Mouse (Mus musculus) mouse embryonic stem cell (cell line): ENCODE results near the gene 4933407L21Rik.

Experiments
- in situ Hi-C, 2 experiments: fragments of 300-500 bp; cut with MboI; formaldehyde crosslinking; loops; 1 replicate in 1 of 2; 3 replicates in 1 of 2; pipeline ENCODE4 v1.14.3; 2019 to 2020; ENCODE audit warnings: low sequenced_read_pairs in 2 of 2, low pct_unique_long_range_greater_than_20kb in 1 of 2, mixed read lengths in 1 of 2; ENCODE audit not compliant: unreplicated experiment in 1 of 2

4933407L21Rik gene

GRCm38 (mm10) chr1:85908754-85909590 is 19.3 kb upstream of the 4933407L21Rik start:
- in situ Hi-C loops = no loop called here

- in situ Hi-C loops = no loop called here
Observed at GRCm38 (mm10) chr1:85913078-85913755, 15.1 kb upstream of the 4933407L21Rik start.

- in situ Hi-C loops = no loop called here
Observed at GRCm38 (mm10) chr1:85915890-85916289, 12.4 kb upstream of the 4933407L21Rik start.

GRCm38 (mm10) chr1:85916830-85917450 is 11.3 kb upstream of the 4933407L21Rik start:
- in situ Hi-C loops = no loop called here

GRCm38 (mm10) chr1:85919621-85920020 is 8.7 kb upstream of the 4933407L21Rik start:
- in situ Hi-C loops = no loop called here

- in situ Hi-C loops = no loop called here
Observed at GRCm38 (mm10) chr1:85921725-85922124, 6.6 kb upstream of the 4933407L21Rik start.

- in situ Hi-C loops = no loop called here
Observed at GRCm38 (mm10) chr1:85922127-85922864, 6.0 kb upstream of the 4933407L21Rik start.

GRCm38 (mm10) chr1:85922865-85923211 is 5.4 kb upstream of the 4933407L21Rik start:
- in situ Hi-C loops = no loop called here

- in situ Hi-C loops = no loop called here
Observed at GRCm38 (mm10) chr1:85925183-85925582, 3.1 kb upstream of the 4933407L21Rik start.

- in situ Hi-C loops = no loop called here
Observed at GRCm38 (mm10) chr1:85928688-85929065, 394 bp downstream of the 4933407L21Rik start.

- in situ Hi-C loops = no loop called here
Observed at GRCm38 (mm10) chr1:85929406-85929805, 1.1 kb downstream of the 4933407L21Rik start.

GRCm38 (mm10) chr1:85931170-85931569 is 2.9 kb downstream of the 4933407L21Rik start:
- in situ Hi-C loops = no loop called here

- in situ Hi-C loops = no loop called here
Observed at GRCm38 (mm10) chr1:85933226-85933625, 4.9 kb downstream of the 4933407L21Rik start.

GRCm38 (mm10) chr1:85933631-85934465 is 5.6 kb downstream of the 4933407L21Rik start:
- in situ Hi-C loops = no loop called here

GRCm38 (mm10) chr1:85934560-85934959 is 6.3 kb downstream of the 4933407L21Rik start:
- in situ Hi-C loops = no loop called here

GRCm38 (mm10) chr1:85935148-85935852 is 7.0 kb downstream of the 4933407L21Rik start:
- in situ Hi-C loops = no loop called here

GRCm38 (mm10) chr1:85936265-85936664 is 8.0 kb downstream of the 4933407L21Rik start:
- in situ Hi-C loops = no loop called here
